Mouse (Mus musculus) heart, adult 2 months (tissue): ENCODE data around the gene Celf5. TPM values are rescaled to one million over a fixed set of nuclear protein-coding genes. Genes with fewer than 3 reads are reported as not detected.
A peak's percentile ranks its signal among the peaks of the same experiment; 100 is the strongest.

Experiments used
- DNase-seq, 2 experiments: peaks; one replicate each; pipeline ENCODE4 v3.0.0; 2021
- H3K27ac ChIP-seq: fragments of 200-600 bp; 2 replicates; pipeline ENCODE4 v1.8.1; 2022
- H3K27me3 ChIP-seq: fragments of 200-500 bp; 2 replicates; pipeline ENCODE4 v1.6.1; 2012; ENCODE audit warnings: mild to moderate bottlenecking, low read length, inconsistent platforms, mixed read lengths; ENCODE audit not compliant: control insufficient read depth, insufficient read depth
- H3K36me3 ChIP-seq: fragments of 200-500 bp; 2 replicates; pipeline ENCODE4 v1.6.1; 2012; ENCODE audit warnings: low read length, inconsistent platforms; ENCODE audit not compliant: control insufficient read depth, insufficient read depth
- H3K4me1 ChIP-seq: fragments of 200-500 bp; 2 replicates; pipeline ENCODE4 v1.6.1; 2011; ENCODE audit warnings: low read length; ENCODE audit not compliant: control insufficient read depth, insufficient read depth
- H3K4me3 ChIP-seq: fragments of 200-600 bp; 2 replicates; pipeline ENCODE4 v1.8.1; 2022
- H3K79me2 ChIP-seq: fragments of 200-500 bp; replicated peaks from 2 replicates; pipeline ENCODE4 v1.6.1; 2012; ENCODE audit warnings: mild to moderate bottlenecking, inconsistent platforms, low read length, moderate library complexity, mixed read lengths; ENCODE audit not compliant: control insufficient read depth, insufficient read depth
- H3K9ac ChIP-seq: fragments of 200-500 bp; 2 replicates; pipeline ENCODE4 v1.6.1; 2012; ENCODE audit warnings: low read depth, mild to moderate bottlenecking, control low read depth, inconsistent platforms, low read length, mixed read lengths
- CTCF ChIP-seq: fragments of 200-600 bp; IDR thresholded peaks from 2 replicates; pipeline ENCODE4 v1.8.1; 2022; ENCODE audit warnings: antibody characterized with exemption, mild to moderate bottlenecking, moderate library complexity
- EP300 ChIP-seq: fragments of 200-500 bp; IDR thresholded peaks from 2 replicates; pipeline ENCODE4 v1.6.1; 2011; ENCODE audit warnings: low read depth, low read length, control low read depth; ENCODE audit not compliant: insufficient read depth
- POLR2A ChIP-seq: fragments of 200-500 bp; IDR thresholded peaks from 2 replicates; pipeline ENCODE4 v1.6.1; 2011; ENCODE audit warnings: mild to moderate bottlenecking, low read depth, low read length, control low read depth; ENCODE audit not compliant: insufficient read depth
- WGBS: fragments of 180-500 bp; shearing (Covaris S2); methylation state at CpG from one replicate; pipeline ENCODE4 v1.1.7; 2018; 5-methylcytosine and 5-hydroxymethylcytosine counted together
- intact Hi-C: fragments of 180-260 bp; cut with DNase I; formaldehyde crosslinking; loops from one replicate; pipeline ENCODE4 v1.15.1; 2025
- polyA plus RNA-seq: library from polyadenylated mRNA; depleted of rRNA; stranded (reverse); fragments of >200 nt; gene quantifications from 2 replicates; pipeline ENCODE4 v1.2.3, GENCODE M21; 2012
- total RNA-seq, 2 experiments: library from RNA; stranded (reverse); gene quantifications; 2 replicates each; pipeline ENCODE4 v1.2.3; 2021

The Celf5 gene
- total and polyA plus RNA-seq, 3 experiments = 0.16 to 0.39 TPM; not detected in 1

DNA sequence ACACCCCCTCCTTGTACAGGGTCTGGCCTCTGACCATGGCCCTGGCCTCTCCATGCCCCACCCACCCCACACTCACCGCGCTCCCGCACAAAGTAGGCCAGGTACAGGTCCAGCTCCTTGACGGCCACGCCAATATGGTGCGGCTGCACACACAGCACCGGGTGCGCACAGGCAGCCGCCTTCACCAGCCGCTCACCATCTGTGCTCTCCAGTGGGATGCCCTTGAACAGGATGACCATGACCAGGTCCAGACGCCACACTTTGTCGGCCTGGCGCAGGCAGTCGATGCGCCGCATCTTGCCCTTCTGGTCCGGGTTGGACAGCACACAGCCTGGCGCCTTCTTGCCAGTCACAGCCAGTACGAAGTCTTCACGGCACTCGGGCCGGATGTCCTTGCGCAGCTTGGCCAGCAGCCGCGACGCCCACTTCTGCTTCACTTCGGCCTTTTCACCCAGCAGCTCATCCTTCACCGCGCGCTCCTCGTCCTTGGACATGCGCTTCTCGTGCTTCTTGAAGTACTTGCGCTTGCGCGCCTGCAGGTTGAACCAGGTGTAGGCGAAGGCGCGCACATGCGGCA, 62.2 kb downstream of the Celf5 start:
- intact Hi-C loops = no loop called here
- WGBS = 89% methylated on average over 40 of the region's 40 CpGs
- 0 out of 2 replicates have a peak, but pooled peaks cover 2% of the 10 kb centered on the region for H3K36me3 ChIP-seq
- DNase-seq = peak; percentile 12 to 31
- peaks cover 15% of the 10 kb centered on the region for H3K79me2 ChIP-seq
- no peak overlapping the region for H3K9ac ChIP-seq
- TF ChIP-seq POLR2A = no peak
- peaks cover 53% of the 10 kb centered on the region for H3K4me1 ChIP-seq
- H3K27ac ChIP-seq = no peak overlapping the region; the same call in 1 of the 2 replicates
- no peak overlapping the region for H3K4me3 ChIP-seq
- H3K27me3 ChIP-seq = no peaks in the 10 kb centered on the region

GRCm38 (mm10) chr10:81419111-81419928, 63.2 kb downstream of the Celf5 start:
- H3K79me2 ChIP-seq = peaks cover 13% of the 10 kb centered on the region
- peak overlapping the region; percentile 91 for H3K27ac ChIP-seq
- H3K27me3 ChIP-seq = no peaks in the 10 kb centered on the region
- H3K9ac ChIP-seq = peak overlapping the region; percentile 5
- no peak for TF ChIP-seq EP300
- TF ChIP-seq POLR2A = no peak
- no peak for TF ChIP-seq CTCF
- no peak overlapping the region for H3K4me3 ChIP-seq
- intact Hi-C loops = no loop called here
- peak; percentile 6 to 29 for DNase-seq
- peaks cover 59% of the 10 kb centered on the region for H3K4me1 ChIP-seq
- H3K36me3 ChIP-seq = peaks cover 7% of the 10 kb centered on the region; the same call in 1 of the 2 replicates
- WGBS = 86% methylated on average over 10 of the region's 10 CpGs

- Histone ChIP-seq H3K79me2 (peaks cover 12% of the 10 kb centered on the region), H3K27me3 (no peaks in the 10 kb centered on the region), H3K9ac (peak overlapping the region; percentile 5), H3K4me1 (peaks cover 57% of the 10 kb centered on the region), H3K4me3 (no peak overlapping the region), H3K27ac (peak overlapping the region; percentile 91), H3K36me3 (peaks cover 11% of the 10 kb centered on the region)
- TF ChIP-seq CTCF (no peak), EP300 (no peak)
- 53% methylated on average over 11 of the region's 11 CpGs for WGBS
- intact Hi-C loops = no loop called here
- DNase-seq = peak; percentile 5 to 22
Measured at GRCm38 (mm10) chr10:81418216-81419070, 64.1 kb downstream of the Celf5 start.

DNA sequence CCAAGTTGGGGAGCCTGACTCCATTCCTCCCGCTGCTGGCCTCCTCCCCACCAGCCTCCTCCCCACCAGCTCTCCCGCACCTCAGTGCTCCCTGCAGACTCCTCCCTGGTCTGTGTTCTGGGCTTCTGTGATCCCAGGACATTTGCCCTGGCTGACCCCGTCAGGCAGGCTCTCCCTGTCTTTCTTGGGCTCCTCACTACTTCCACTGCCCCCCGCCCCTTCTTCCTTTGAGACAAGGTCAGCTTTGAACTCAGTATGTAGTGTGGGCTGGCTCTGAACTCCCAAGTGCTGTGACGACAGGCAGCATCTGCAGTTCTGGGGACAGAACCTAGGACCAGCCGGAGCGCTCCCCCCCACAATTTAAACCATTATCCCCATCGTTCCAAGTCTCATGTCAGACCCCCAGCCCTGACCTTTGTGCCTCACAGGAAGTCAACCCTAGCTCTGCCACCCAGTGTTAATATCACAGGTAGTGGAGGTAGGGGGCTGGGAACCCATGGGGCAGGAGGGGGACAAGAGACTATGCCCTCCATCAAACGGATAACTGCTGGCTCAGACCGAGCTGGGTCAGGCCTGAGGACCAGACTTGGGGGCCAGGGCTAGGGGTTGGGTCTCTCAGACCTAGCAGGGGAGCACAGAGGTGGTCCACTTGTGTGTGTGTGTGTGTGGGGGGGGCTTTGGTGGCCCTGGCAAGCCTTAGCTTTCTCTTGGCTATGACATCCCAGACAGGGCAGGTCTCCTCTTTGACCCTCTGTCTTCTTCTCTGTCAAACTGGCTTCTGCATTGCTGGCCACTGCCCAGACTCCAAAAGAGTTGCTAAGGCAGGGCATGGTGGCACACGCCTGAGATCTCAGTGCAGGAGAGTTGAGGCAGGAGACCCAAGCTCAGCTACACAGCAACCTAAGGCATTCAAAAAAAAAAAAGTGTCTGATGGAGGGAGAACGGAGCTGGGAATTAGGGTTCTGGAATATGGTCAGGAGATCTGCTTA, 65.0 kb downstream of the Celf5 start:
- H3K27ac ChIP-seq = peak overlapping the region; percentile 91

GRCm38 (mm10) chr10:81416581-81417226, 65.8 kb downstream of the Celf5 start:
- WGBS = 18% methylated on average over 25 of the region's 26 CpGs
- peak; percentile 88 to 91 for DNase-seq

More for the DNA sequence above, 65.0 kb downstream of the Celf5 start:
- Histone ChIP-seq H3K4me3 (no peak overlapping the region), H3K27me3 (no peaks in the 10 kb centered on the region), H3K36me3 (peaks cover 19% of the 10 kb centered on the region), H3K4me1 (peaks cover 63% of the 10 kb centered on the region), H3K79me2 (peaks cover 10% of the 10 kb centered on the region), H3K9ac (peak overlapping the region; percentile 31)
- no peak for TF ChIP-seq POLR2A
- TF ChIP-seq CTCF = no peak
- no peak for TF ChIP-seq EP300
- peak; percentile 23 to 38 for DNase-seq
- WGBS = 51% methylated on average over 12 of the region's 12 CpGs
- intact Hi-C loops = no loop called here

More at GRCm38 (mm10) chr10:81416581-81417226, 65.8 kb downstream of the Celf5 start:
- TF ChIP-seq EP300 (peak; percentile 78; the same call in 1 of the 2 replicates), CTCF (peak; percentile 78), POLR2A (no peak; the same call in 1 of the 2 replicates)
- no peak overlapping the region for H3K4me3 ChIP-seq
- H3K9ac ChIP-seq = peak overlapping the region; percentile 33
- H3K79me2 ChIP-seq = peaks cover 8% of the 10 kb centered on the region
- H3K4me1 ChIP-seq = peaks cover 62% of the 10 kb centered on the region
- peaks cover 22% of the 10 kb centered on the region for H3K36me3 ChIP-seq
- intact Hi-C loops = no loop called here
- peak overlapping the region; percentile 91 for H3K27ac ChIP-seq
- no peaks in the 10 kb centered on the region for H3K27me3 ChIP-seq
